Mouse (Mus musculus) megakaryocyte progenitor cell, adult 5-6 weeks (primary cell): ENCODE measurements around the gene Spata31d1b. TPM values are rescaled to one million over a fixed set of nuclear protein-coding genes. Genes with fewer than 3 reads are reported as not detected.

Experiments used
- ATAC-seq: replicated peaks from 2 replicates; pipeline ENCODE4 v1.8.0; 2016; ENCODE audit warnings: mild to moderate bottlenecking, moderate TSS enrichment, inconsistent platforms; ENCODE audit not compliant: poor library complexity
- total RNA-seq, 2 experiments: library from RNA; stranded (forward) in 1 of 2; stranded (reverse) in 1 of 2; fragments of 157-497, 149-512 nt in 1 of 2; fragments of 200-1000 nt in 1 of 2; gene quantifications; 2 replicates each; pipeline versions ENCODE4 v1.2.3 to v1.2.4; 2015 to 2017

The Spata31d1b gene
- total RNA-seq, 2 experiments from 2014 or later = not detected

- peak; percentile 67 for ATAC-seq
Observed at GRCm38 (mm10) chr13:59741697-59742096, 29.6 kb downstream of the Spata31d1b start.

- ATAC-seq = no peak
Observed at GRCm38 (mm10) chr13:59745462-59745861, 33.4 kb downstream of the Spata31d1b start.

- peak; percentile 47 for ATAC-seq
Observed at GRCm38 (mm10) chr13:59746164-59746563, 34.1 kb downstream of the Spata31d1b start.

- no peak for ATAC-seq
Observed at GRCm38 (mm10) chr13:59746711-59747110, 34.6 kb downstream of the Spata31d1b start, which contains the start of gene 1700014D04Rik. 1700014D04Rik (minus strand) TSS chr13:59746752.

GRCm38 (mm10) chr13:59750310-59750709, 38.2 kb downstream of the Spata31d1b start:
- no peak; the same call in 1 of the 2 replicates for ATAC-seq

- no peak for ATAC-seq
Observed at GRCm38 (mm10) chr13:59756906-59757305, 44.8 kb downstream of the Spata31d1b start.

- ATAC-seq = peak; percentile 85
Observed at GRCm38 (mm10) chr13:59762791-59763190, 50.7 kb downstream of the Spata31d1b start.

GRCm38 (mm10) chr13:59766786-59767515, 54.9 kb downstream of the Spata31d1b start:
- no peak for ATAC-seq

- ATAC-seq = no peak
Observed at GRCm38 (mm10) chr13:59768531-59768930, 56.4 kb downstream of the Spata31d1b start.

Other genes with a start within 250 kb of the Spata31d1b start
- gene Agtpbp1, start 127.1 kb upstream of the Spata31d1b start, total RNA-seq (2015) = 44.3 and 45.6 TPM in 2 replicates
- 46.6 and 55.7 TPM in 2 replicates for gene Agtpbp1, start 127.1 kb upstream of the Spata31d1b start, total RNA-seq (2017)
- gene Naa35, start 127.0 kb upstream of the Spata31d1b start, total RNA-seq (2015) = 59.8 and 66.4 TPM in 2 replicates
- gene Naa35, start 127.0 kb upstream of the Spata31d1b start, total RNA-seq (2017) = 35.5 and 42.6 TPM in 2 replicates
- gene Golm1, start 36.5 kb upstream of the Spata31d1b start, total RNA-seq (2015) = 11.8 and 14.3 TPM in 2 replicates
- 18.5 and 26.2 TPM in 2 replicates for gene Golm1, start 36.5 kb upstream of the Spata31d1b start, total RNA-seq (2017)
- gene 4921517D22Rik, start 18.2 kb upstream of the Spata31d1b start, total RNA-seq (2015) = 0.05 TPM in 1 of 2 replicates, not detected in the other
- not detected in 2 replicates for gene 4921517D22Rik, start 18.2 kb upstream of the Spata31d1b start, total RNA-seq (2017)
- gene Spata31d1a, start 2.0 kb upstream of the Spata31d1b start, total RNA-seq (2015) = not detected in 2 replicates
- gene Spata31d1a, start 2.0 kb upstream of the Spata31d1b start, total RNA-seq (2017) = not detected in 2 replicates
- gene Spata31d1d, start 19.5 kb downstream of the Spata31d1b start, total RNA-seq (2015) = not detected in 2 replicates
- not detected in 2 replicates for gene Spata31d1d, start 19.5 kb downstream of the Spata31d1b start, total RNA-seq (2017)
- 0.10 TPM in 1 of 2 replicates, not detected in the other for gene 1700014D04Rik, start 34.5 kb downstream of the Spata31d1b start, total RNA-seq (2015)
- not detected in 2 replicates for gene 1700014D04Rik, start 34.5 kb downstream of the Spata31d1b start, total RNA-seq (2017)
- 65.4 and 74.1 TPM in 2 replicates for gene Isca1, start 57.5 kb downstream of the Spata31d1b start, total RNA-seq (2015)
- 29.9 and 34.0 TPM in 2 replicates for gene Isca1, start 57.5 kb downstream of the Spata31d1b start, total RNA-seq (2017)
- not detected in 2 replicates for gene Gm49354, start 70.0 kb downstream of the Spata31d1b start, total RNA-seq (2015)
- gene Gm49354, start 70.0 kb downstream of the Spata31d1b start, total RNA-seq (2017) = not detected in 2 replicates
- gene Tut7, start 110.9 kb downstream of the Spata31d1b start, total RNA-seq (2015) = 55.9 and 65.0 TPM in 2 replicates
- gene Tut7, start 110.9 kb downstream of the Spata31d1b start, total RNA-seq (2017) = 73.9 and 127 TPM in 2 replicates